Mouse (Mus musculus): Measurements from ENCODE around the gene Polr2j. TPM values are rescaled to one million over a fixed set of nuclear protein-coding genes. Genes with fewer than 3 reads are reported as not detected.

Gene Polr2j
- total and polyA plus RNA-seq, 3 experiments, result 117 to 160 (median 137) TPM

DNA sequence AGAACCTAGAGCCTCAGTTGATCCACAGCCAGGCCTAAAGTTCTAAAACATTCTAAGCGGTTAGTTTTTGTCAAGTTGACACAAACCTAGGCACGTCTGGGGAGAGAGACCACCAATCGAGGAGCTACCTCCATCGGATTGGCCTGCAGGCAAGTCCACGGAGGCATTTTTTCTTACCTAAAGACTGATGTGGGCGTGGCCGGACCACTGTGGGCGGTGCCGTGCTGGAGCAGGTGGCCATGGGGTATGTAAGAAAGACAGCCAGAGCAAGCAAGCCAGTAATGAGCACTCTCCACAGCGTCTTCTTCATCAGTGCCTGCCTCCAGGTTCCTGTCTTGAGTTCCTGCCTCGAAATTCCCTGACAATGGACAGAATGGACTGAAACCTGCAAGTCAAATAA, 42.9 kb upstream of the Polr2j start:
- H3K79me2 ChIP-seq (replicated peaks; ENCODE audit: control insufficient read depth, extremely low read depth, insufficient read depth, poor library complexity, severe bottlenecking), result no peaks in the 10 kb centered on the region
- no peak for DNase-seq (ENCODE audit: extremely low read depth)
- peaks cover 89% of the 10 kb centered on the region for H3K27me3 ChIP-seq (replicated peaks)
- TF ChIP-seq ZNF384 (IDR thresholded peaks at IDR 0.05; ENCODE audit: low read depth, low read length) (no peak), NRF1 (IDR thresholded peaks at IDR 0.05; ENCODE audit: low read depth, low read length) (no peak)
- dilution Hi-C loops (cut with MboI; ENCODE audit: extremely low pct_ligation_motif_present, extremely low pct_unique_long_range_greater_than_20kb, low sequenced_read_pairs) (no loop called here), in situ Hi-C loops (cut with MboI; ENCODE audit: low pct_ligation_motif_present, low pct_unique_long_range_greater_than_20kb, low sequenced_read_pairs) (no loop called here)
- H3K36me3 ChIP-seq (replicated peaks in 1 of 2; ENCODE audit: control insufficient read depth in 1 of 2, insufficient read depth in 1 of 2, low read length in 1 of 2), result no peaks in the 10 kb centered on the region
- H3K9me3 ChIP-seq (replicated peaks; ENCODE audit: low read length), result peaks cover 4% of the 10 kb centered on the region
- peaks cover 3 to 9% of the 10 kb centered on the region in 2 experiments; a peak in 1 of 4 replicates for H3K4me1 ChIP-seq (ENCODE audit: control insufficient read depth in 1 of 2, insufficient read depth in 2 of 2)
- no peak overlapping the region for H3K9ac ChIP-seq (ENCODE audit: insufficient read depth, low read depth)
- no peak overlapping the region for H3K4me2 ChIP-seq (ENCODE audit: insufficient read depth, low read depth, poor library complexity, severe bottlenecking)
- H3K4me3 ChIP-seq (replicated peaks in 1 of 3; ENCODE audit: low read depth in 2 of 3, low read length in 2 of 3, poor library complexity in 1 of 3), result no peak overlapping the region
- no peak overlapping the region for H3K27ac ChIP-seq (ENCODE audit: insufficient read depth, low read depth)

DNA sequence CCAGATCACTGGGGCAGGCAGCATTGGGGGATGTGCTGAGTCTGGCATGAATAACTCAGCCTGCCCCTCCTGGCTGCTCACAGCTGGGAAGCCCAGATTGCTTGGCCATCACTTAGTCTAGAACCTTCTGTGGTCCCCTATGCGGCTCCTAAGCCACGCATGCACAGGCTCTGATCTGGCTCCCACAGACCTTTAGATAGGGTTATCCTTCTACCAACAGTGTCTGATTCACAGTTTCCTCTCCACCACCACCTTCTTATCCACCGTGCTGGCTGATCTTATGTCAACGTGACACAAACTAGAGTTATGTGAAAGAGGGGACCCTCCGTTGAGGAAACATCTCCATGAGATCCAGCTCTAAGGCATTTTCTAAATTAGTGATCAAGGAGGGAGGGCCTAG, 41.4 kb upstream of the Polr2j start:
- H3K9ac ChIP-seq (ENCODE audit: insufficient read depth, low read depth), result no peak overlapping the region
- peaks cover 85% of the 10 kb centered on the region for H3K27me3 ChIP-seq (replicated peaks)
- H3K4me3 ChIP-seq (replicated peaks in 1 of 3; ENCODE audit: low read depth in 2 of 3, low read length in 2 of 3, poor library complexity in 1 of 3), result no peak overlapping the region
- H3K4me2 ChIP-seq (ENCODE audit: insufficient read depth, low read depth, poor library complexity, severe bottlenecking), result no peak overlapping the region
- no peak for DNase-seq (ENCODE audit: extremely low read depth)
- no peaks in the 10 kb centered on the region for H3K79me2 ChIP-seq (replicated peaks; ENCODE audit: control insufficient read depth, extremely low read depth, insufficient read depth, poor library complexity, severe bottlenecking)
- H3K36me3 ChIP-seq (replicated peaks in 1 of 2; ENCODE audit: control insufficient read depth in 1 of 2, insufficient read depth in 1 of 2, low read length in 1 of 2), result no peaks in the 10 kb centered on the region
- dilution Hi-C loops (cut with MboI; ENCODE audit: extremely low pct_ligation_motif_present, extremely low pct_unique_long_range_greater_than_20kb, low sequenced_read_pairs), result no loop called here
- in situ Hi-C loops (cut with MboI; ENCODE audit: low pct_ligation_motif_present, low pct_unique_long_range_greater_than_20kb, low sequenced_read_pairs), result no loop called here
- peaks cover 4% of the 10 kb centered on the region for H3K9me3 ChIP-seq (replicated peaks; ENCODE audit: low read length)
- no peak for TF ChIP-seq MAFK (IDR thresholded peaks at IDR 0.05; ENCODE audit: insufficient replicate concordance, low read length)
- no peak for TF ChIP-seq KAT2A (IDR thresholded peaks at IDR 0.05; ENCODE audit: insufficient replicate concordance, low read length)
- TF ChIP-seq ETS1 (conservative IDR thresholded peaks at IDR 0.05; ENCODE audit: low read depth, low read length), result no peak
- TF ChIP-seq MEF2A (IDR thresholded peaks at IDR 0.05; ENCODE audit: borderline replicate concordance, low read depth, low read length), result no peak
- TF ChIP-seq SMC3 (IDR thresholded peaks at IDR 0.05; ENCODE audit: low read depth, low read length), result no peak
- no peak for TF ChIP-seq CHD1 (IDR thresholded peaks at IDR 0.05; ENCODE audit: low read depth, low read length)
- TF ChIP-seq NELFE (IDR thresholded peaks at IDR 0.05; ENCODE audit: low read depth, low read length), result no peak
- TF ChIP-seq ZKSCAN1 (IDR thresholded peaks at IDR 0.05; ENCODE audit: borderline replicate concordance, low read depth, low read length), result no peak
- no peak for TF ChIP-seq CHD2 (IDR thresholded peaks at IDR 0.05; ENCODE audit: low read length)
- no peak for TF ChIP-seq UBTF (IDR thresholded peaks at IDR 0.05; ENCODE audit: low read depth, low read length)
- no peak for TF ChIP-seq GABPA (IDR thresholded peaks at IDR 0.05; ENCODE audit: insufficient replicate concordance, low read depth, low read length)
- TF ChIP-seq ELF1 (IDR thresholded peaks at IDR 0.05; ENCODE audit: low read depth, low read length), result no peak
- no peak for TF ChIP-seq IRF4 (IDR thresholded peaks at IDR 0.05; ENCODE audit: low read depth, low read length)
- TF ChIP-seq HCFC1 (IDR thresholded peaks at IDR 0.05; ENCODE audit: low read depth, low read length), result no peak
- no peak for TF ChIP-seq POLR2AphosphoS2 (IDR thresholded peaks at IDR 0.05; ENCODE audit: low read depth, low read length)
- TF ChIP-seq NRF1 (IDR thresholded peaks at IDR 0.05; ENCODE audit: low read depth, low read length), result no peak
- TF ChIP-seq MYC (IDR thresholded peaks at IDR 0.05; ENCODE audit: low read depth, low read length), result no peak
- no peak for TF ChIP-seq POLR2A (IDR thresholded peaks at IDR 0.05; ENCODE audit: low read depth, low read length)
- TF ChIP-seq JUND (conservative IDR thresholded peaks at IDR 0.05; ENCODE audit: low read depth, low read length), result no peak
- no peak for TF ChIP-seq ZNF384 (IDR thresholded peaks at IDR 0.05; ENCODE audit: low read depth, low read length)
- 0 out of 4 replicates have a peak, but pooled peaks cover 0 to 4% of the 10 kb centered on the region in 2 experiments for H3K4me1 ChIP-seq (ENCODE audit: control insufficient read depth in 1 of 2, insufficient read depth in 2 of 2)
- no peak overlapping the region for H3K27ac ChIP-seq (ENCODE audit: insufficient read depth, low read depth)
